Mouse (Mus musculus) adrenal gland, adult 2 months (tissue): ENCODE measurements around the gene Gng11. TPM values are rescaled to one million over a fixed set of nuclear protein-coding genes. Genes with fewer than 3 reads are reported as not detected.

ENCODE experiments used
- DNase-seq: peaks from one replicate; pipeline ENCODE4 v3.0.0; 2021
- long read RNA-seq: library from polyadenylated mRNA; stranded (forward); transcript quantifications from one replicate; pipeline ENCODE4 v2.0.0, GENCODE M21; 2021
- polyA plus RNA-seq: library from polyadenylated mRNA; depleted of rRNA; stranded (reverse); fragments of >200 nt; gene quantifications from 2 replicates; pipeline ENCODE4 v1.2.3, GENCODE M21; 2012; rRNA removed
- total RNA-seq, 2 experiments: library from RNA; stranded (reverse); gene quantifications; 2 replicates each; pipeline ENCODE4 v1.2.3; 2021

Gng11 gene
- total RNA-seq (10 to 100 TPM; 20.4 to 37.6 TPM), polyA plus RNA-seq (8.8 and 11.8 TPM in 2 replicates)
- long read RNA-seq, transcript Gng11-201 (2 exons, 919 nt) = major isoform, 31 of 32 reads
- long read RNA-seq, partial matches to known transcripts = 1 of 32 reads
- long read RNA-seq, other reads (novel, unspliced or antisense) = 0 of 32 reads

- peak; percentile 76 for DNase-seq
These were observed at the start of gene Gng11 for GRCm38 (mm10) chr6:4003890-4004306. TSS of gene Gng11 (plus strand) at chr6:4003904.

DNA sequence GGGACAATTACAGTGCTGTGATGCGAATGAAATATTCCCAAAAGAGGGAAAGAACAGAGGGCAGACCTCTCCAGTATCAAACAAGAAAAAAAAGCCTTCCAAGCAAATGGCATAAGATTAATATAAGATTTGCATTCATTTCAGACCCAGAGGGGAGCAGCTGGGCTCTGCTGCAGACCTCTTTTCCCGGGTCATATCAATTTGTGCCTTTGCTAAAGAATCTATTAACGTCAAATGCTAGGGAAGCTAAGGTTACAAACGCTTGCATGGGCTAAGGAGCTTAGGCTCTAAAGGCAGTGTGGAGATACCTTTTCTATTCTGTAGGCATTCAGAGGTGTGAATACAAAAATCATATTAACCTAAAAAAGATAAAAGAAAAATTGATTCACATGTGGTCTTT is 48.7 kb upstream of the Gng11 start:
- DNase-seq = no peak

DNA sequence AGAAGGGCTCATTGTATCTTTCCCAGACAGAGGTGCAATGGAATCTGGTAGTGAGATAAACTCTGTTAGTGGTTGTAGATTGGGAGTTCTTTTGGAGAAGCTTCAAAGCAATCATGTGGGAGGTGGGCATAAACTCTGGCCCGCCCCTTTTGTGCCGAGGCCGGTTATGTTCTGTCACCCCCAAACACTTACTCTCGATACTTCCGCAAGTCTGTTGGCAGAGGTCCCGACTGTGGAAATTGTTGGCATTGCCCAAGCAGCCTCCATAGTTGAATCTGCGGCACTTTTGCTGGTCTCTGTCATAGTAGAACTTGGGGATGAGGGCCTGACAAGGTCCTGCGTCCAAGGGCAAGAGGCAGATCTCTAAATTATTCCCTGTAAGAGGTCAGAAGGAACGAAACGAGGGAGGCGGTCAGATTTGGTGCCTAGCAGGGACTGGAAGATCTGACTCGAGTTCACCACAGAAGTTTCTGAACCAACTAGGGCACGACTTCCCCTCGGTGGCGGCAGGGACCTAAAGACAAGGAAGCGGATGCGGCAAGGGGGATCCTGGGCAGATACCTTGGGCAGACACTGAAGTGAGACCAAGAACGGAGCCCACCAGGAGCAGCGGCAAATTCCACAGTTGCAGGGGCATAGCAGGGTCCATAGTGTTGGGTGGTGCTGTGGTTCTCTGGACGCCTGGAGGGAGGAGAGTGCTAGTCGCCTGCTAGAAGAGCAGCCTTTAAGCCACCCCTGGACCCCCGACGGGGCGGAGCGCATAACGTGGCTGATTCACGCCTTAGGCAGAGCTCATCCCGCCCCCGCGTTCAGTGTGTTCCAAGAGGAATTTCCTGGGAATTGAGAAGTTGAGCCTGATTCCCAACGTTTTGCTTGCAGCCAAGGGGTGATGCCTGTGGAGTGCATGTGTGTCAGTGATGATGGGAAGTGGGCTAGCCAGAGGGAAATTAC is 35.8 kb upstream of the Gng11 start:
- peak; percentile 22 for DNase-seq

DNA sequence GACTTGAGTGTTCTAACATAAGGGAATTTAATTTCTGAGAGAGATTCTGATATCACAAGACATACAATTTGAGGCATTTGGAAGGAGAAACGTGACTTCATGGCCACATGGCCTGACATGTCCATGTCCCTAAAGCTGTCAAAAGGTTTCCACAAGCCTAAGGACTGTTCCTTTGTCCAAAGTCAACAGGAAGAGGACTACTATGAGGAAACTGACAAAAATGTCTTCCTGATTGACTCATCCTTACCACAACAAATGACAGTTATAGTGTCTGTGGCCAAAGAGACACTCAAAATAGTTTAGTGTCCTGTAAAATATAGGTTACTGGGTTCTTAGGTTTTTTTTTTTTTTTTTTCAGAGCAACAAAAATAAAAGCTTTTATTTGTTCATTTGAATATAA is 30.0 kb upstream of the Gng11 start:
- no peak for DNase-seq

- DNase-seq = no peak
These were observed 20.9 kb upstream of the Gng11 start for GRCm38 (mm10) chr6:3982661-3983284.

DNA sequence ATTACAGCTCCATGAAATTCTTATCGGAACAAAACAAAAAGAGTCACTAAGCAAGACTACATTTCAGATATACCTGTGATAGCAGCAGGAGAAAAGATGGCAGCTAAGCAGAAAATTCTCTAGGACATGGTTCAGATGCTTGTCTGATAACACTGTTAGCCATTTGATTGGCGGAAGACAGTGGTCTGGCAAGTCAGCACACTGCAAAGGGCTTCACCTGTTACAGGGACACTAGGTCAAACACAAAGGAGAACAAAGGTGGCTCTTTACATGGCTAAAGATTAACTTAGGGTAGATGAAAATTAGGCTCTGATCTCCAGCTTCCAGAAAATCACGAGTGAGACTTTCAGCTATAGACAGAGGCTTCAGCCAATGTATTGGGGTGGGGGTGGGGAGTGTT is 15.0 kb upstream of the Gng11 start, which contains the start of gene Tfpi2:
Tfpi2 (minus strand) TSS at position 170 of the 400 bp plus-strand sequence.
- DNase-seq = no peak

DNA sequence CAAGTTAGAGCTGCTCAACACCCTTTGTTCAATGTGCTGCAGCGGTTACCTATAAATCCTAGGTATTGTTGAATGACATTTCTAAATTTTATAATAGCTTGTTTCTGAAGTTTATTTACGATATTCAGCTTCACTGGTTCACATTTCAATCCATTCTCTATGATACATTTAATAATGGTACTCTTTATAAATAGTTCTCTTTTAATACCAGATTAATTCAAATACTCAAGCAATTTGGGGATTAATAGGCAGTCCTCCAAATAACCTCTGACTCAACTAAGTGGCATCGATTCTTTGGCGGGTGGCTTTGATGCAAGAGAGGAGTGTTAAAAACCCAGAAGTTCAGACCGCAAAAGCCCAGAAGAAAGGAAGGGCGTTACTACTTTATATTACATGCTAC is 10.2 kb upstream of the Gng11 start, which contains the start of gene Gngt1:
Gngt1 (plus strand) TSS at position 301 of the 400 bp plus-strand sequence.
- no peak for DNase-seq

- no peak for DNase-seq
These were observed 5.6 kb upstream of the Gng11 start for GRCm38 (mm10) chr6:3998089-3998488.

- no peak for DNase-seq
These were observed 4.4 kb upstream of the Gng11 start for GRCm38 (mm10) chr6:3999296-3999695.

GRCm38 (mm10) chr6:4000716-4001115 is 3.0 kb upstream of the Gng11 start:
- DNase-seq = no peak

DNA sequence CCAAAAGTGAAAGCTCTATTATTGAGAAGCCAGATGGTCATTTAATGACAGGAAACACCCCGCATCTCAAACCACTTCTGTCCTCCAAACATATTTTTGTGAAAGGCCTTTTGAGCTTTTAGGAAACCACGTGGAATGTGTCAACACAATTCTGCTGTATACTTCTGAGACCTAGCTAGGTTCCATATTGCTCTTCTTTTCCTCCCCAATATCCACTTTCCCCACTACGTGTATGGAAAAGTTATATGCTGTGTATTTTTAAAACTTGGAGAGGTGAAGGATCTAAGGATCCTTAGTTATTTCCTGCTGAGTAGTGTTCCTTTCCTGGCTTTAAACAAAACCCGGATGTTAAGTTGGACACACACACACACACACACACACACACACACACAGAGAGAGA is 259 bp upstream of the Gng11 start:
- no peak for DNase-seq

GRCm38 (mm10) chr6:4004808-4005207 is 1.1 kb downstream of the Gng11 start:
- no peak for DNase-seq

DNA sequence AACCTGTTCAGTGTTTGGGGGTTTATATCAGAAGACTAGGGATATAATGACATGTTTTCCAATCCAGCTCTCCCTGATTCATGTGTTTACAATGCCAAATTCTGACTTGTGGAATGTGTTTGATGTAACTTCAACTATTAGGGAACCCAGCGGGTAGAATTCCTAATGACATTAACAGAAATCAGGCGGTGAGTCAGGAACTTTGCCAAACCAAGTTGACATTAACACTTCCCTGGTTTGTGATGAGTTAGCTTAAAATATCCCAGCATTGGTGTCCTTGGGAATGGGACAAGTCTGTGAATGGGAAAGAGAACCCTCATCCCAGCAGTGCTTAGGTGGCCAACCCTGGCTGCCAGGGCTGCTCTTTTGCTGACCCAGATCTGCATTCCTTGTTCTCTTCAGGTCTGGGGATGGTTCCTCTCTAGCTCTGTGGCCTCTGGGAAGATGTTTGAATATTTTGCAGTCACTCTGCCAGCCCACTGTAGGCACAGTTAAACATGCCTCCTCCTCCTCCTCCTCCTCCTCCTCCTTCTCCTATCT is 4.9 kb downstream of the Gng11 start:
- DNase-seq = no peak

DNA sequence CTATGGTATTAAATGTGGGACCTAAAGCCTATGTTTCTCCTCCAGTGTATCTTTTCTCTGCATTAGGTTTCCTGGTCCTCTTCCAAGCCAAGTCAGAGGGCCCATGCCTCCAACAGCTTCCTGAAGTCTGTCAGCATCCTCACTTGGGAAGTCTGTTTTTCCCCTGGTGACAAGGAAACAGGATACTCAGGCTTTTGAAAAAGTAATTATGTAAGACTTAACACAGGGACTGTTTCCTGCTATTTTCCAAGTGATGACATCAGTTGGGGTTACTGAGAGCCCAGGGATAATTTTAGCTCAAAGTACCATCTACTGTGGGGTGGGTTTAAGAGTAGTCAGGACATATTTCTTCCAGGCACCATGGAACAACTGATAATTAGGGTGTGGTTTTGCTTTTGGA is 5.8 kb downstream of the Gng11 start:
- DNase-seq = no peak

DNA sequence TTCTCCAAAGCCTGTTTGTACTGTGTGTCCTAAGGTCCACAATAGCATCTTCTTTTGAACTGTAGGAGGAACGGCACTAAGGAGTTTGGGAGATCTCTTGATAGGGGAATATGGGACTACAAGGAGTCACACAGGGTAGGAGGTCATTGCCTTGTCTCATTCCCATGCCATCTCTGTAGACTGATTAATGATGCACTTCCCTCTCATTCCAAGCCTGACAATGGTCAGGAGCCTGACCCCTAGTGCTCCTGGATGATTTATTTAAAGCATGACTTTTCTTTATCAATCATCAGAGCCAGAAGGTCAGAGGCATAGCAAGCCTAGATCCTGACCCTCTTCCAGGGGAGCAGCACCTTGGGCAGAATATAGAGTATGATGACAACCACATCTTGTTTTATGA is 18.9 kb downstream of the Gng11 start:
- no peak for DNase-seq

DNA sequence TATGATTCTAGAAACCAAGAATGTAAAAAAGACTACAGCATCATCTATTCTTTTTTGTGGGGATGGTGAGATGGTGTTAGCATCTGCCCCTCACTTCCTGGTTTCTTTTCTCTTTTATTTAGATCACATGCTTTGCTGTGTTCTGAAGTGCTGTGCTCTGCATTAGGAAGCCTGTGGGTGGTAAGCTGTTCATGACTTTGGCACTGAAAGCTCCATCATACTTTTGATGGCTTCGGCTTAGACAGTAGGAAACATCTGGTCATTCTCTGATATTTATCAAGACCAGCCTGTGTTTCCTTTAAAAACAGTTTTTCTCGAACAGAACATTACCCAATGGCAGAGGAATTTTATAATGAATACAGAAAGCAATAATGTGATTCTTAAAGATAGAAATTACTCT is 22.7 kb downstream of the Gng11 start:
- no peak for DNase-seq

DNA sequence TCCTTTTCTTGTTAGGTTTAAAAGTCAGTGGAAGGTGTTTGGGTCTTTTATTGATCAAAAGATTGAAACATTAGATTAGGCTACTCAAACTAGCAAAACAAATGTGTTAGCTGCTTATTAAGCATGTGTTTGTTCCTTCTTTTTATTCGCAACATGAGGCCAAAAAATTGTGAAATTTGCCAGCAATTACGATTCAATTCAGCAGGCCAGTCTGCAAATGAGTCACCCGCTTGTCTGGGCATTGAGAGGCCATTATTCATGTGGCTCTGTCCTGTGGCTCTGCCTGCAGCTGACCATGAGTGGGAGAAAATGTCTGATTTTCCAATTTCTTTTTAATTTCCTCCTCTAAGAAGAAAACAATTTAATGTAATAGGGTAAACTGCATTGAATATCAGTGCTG is 27.3 kb downstream of the Gng11 start:
- DNase-seq = peak; percentile 57

DNA sequence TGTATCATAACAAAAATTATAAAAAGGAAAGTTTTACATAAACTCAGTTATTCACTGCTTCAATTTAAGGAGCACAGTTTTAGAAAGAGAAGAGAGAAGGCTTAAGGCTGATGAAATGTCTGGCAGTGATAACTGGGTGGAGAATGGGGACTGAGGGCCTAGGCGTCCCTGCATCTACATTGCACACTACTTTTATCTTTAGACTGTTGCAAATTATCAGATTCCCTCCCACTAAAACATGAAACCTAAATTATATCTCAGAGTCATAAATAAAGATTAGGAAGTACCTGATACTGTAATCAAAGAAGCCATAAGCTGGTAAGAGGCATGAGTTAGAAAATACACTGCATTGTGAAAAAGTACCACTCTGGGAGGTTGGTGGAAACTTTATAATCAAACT is 38.1 kb downstream of the Gng11 start:
- no peak for DNase-seq

GRCm38 (mm10) chr6:4047200-4047599 is 43.5 kb downstream of the Gng11 start:
- no peak for DNase-seq

- no peak for DNase-seq
These were observed 49.1 kb downstream of the Gng11 start for GRCm38 (mm10) chr6:4052843-4053242.

- DNase-seq = no peak
These were observed 50.7 kb downstream of the Gng11 start for GRCm38 (mm10) chr6:4054387-4054786.
